Mouse (Mus musculus) E14TG2a.4 (cell line): ENCODE measurements around the gene Fam198a.

Experiments
- CTCF ChIP-seq: conservative IDR thresholded peaks from 2 replicates; pipeline ENCODE4 v1.5.1; 2014; ENCODE audit warnings: low read length
- NANOG ChIP-seq: IDR thresholded peaks from 2 replicates; pipeline ENCODE4 v1.6.1; 2014; ENCODE audit warnings: borderline replicate concordance, low read length, mixed read lengths
- POU5F1 ChIP-seq: IDR thresholded peaks from 2 replicates; pipeline ENCODE4 v1.6.1; 2014; ENCODE audit warnings: low read length, borderline replicate concordance

- TF ChIP-seq CTCF (no peak), NANOG (no peak), POU5F1 (no peak)
Measured at GRCm38 (mm10) chr9:121974141-121974986, 23.6 kb downstream of the Fam198a start.
